Mouse (Mus musculus) urinary bladder, postnatal 4 days (tissue): ENCODE measurements around the gene Gng2.
A peak's percentile ranks its signal among the peaks of the same experiment; 100 is the strongest.

Experiments
- DNase-seq, 2 experiments: peaks; one replicate each; pipeline ENCODE4 v3.0.0; 2021 to 2022; ENCODE audit warnings: low spot score in 2 of 2

The Gng2 gene

DNA sequence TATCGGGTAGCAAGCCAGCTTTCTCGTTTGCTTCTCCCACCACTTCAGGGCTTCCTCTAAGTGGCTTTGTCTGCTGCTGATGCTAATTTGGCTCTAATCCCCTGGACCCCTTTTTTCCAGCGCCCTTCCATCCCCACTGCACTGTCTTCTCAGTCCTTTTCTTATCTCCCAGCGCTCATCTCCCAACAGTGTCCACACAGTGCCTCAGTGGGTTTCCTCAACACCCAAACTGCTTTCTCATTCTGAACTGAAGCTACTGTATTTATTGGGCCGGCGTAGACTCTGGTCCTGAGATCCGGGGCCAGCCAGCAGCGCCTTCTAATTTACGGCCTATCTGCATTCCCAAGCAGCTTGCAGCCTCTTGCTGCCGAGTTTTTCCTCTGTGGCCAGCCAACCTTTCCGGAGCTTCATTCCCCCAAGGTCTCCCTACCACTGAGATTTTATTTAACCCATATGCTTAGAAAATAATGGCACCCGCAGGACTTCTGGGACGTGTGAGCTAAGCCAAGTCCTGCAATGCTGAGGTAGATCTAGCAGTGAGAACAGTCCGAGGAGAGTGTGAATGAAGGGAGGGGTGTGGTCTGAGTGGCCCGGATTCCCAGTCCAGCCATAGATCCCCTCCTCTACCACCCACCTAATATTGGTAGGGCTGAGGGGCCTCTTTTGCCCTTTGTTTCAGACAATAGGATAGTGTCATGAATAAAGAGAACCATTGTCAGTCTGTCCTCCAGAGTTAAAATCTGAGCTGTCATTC, at the start of gene Gng2:
TSS of gene Gng2 (minus strand) at position 357 of the 754 bp plus-strand sequence.
- no peak for DNase-seq

DNA sequence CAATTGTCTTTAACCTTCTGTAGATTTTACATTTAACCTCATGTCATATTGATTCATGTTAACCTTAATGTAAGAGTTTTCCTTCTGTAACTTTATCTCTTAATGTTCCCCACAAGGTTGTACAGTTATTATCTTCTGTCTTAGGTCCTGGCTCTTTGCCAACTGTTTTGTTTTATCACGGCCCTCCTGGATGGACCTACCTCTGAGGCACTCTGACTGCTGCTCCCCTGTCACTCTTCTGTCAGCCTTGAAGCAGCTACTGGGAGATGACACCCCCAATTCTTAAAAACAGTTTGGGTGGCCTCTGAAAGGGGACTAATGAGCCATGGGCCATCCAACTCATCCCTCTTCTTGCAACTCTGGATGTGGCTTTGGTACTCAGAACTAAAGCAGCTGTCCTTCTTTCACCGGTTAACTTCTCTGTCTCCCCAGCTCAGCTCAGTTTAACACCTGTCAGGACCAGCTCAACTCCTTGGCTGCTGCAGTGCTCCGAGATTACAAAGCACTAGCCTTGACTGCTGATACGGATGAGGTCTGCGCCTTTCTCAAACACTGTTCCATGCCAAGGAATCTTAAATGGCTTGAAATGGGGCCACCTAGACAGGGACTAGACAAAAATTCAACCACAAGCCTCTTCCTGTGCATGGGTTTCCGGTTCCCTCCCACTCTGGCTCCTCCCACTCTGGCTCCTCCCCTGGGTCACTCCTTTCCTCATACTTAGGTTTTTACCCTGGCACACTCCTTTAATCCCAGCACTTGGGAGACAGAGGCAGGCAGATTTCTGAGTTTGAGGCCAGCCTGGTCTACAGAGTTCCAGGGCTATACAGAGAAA, 47.7 kb upstream of the Gng2 start:
- DNase-seq, result no peak

DNA sequence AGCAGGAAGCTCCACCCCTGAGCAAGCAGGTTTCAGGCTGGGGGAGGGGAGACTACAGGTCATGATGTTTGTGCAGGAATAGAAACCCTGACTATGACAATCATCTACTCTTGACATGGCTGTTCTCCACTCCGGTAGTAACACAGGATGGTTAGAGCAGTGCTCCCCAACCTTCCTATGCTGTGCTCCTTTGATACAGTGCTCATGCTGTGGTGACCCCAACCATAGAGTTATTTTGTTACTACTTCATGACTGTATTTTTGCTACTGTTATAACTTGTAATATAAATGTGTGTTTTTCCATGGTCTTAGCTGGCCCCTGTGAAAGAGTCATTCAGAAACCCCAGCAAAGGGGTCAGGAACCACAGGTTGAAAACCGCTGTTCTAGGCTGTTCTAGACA, 46.5 kb upstream of the Gng2 start:
- DNase-seq, result no peak

DNA sequence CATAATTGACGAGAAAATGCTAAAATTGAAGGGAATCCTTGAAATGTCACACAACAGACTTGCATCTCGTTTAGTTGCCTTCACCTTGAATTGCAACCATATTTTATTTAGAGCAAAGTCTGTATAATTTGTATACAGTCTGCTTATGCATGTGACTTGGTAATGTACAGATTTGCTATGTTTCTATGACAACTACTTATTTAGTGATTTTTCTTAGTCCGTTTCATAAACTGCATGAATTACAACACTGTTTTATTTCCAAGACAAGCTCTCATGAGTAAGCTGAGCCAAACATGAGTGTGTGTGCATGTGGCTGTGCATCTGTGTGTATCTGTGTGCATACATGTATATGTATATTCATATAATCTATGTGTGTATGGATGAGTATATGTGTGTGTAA, 42.1 kb upstream of the Gng2 start:
- no peak for DNase-seq

DNA sequence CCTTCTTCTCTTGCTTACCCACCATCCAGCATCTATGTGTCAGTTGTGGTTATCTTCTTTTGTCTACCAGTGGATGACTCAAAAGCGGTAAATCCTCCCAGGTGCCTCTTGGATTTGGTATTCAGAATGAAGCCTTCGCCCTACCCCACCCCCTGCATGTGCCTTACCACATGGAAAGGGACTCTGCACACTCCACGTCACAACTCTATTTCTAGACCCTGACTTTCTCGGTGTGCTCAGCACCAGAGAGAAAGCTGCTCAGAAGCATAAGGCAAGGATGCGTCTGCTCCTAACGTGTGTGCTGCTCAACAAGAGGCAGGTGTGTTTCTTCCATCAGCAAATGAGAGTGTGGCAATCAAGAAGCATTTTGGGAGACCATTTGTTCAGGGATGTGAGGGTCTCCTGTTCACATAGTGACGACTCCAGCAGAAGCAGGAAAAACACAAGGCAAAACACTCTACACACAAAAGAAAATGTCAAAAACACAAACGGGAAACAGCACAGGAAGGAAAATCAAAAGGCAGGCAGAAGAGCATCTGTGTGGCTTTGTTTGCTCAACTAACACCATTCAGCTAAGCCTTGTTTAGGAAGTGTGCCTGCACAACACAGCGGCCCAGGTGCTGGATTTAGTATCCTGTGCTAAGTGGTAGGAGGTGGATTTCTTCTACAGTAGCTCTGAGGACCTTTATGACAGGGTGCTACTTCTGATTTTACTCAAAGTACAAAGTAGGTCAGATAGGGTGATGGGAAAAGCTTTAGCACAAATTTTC, 35.3 kb upstream of the Gng2 start:
- DNase-seq, result no peak

DNA sequence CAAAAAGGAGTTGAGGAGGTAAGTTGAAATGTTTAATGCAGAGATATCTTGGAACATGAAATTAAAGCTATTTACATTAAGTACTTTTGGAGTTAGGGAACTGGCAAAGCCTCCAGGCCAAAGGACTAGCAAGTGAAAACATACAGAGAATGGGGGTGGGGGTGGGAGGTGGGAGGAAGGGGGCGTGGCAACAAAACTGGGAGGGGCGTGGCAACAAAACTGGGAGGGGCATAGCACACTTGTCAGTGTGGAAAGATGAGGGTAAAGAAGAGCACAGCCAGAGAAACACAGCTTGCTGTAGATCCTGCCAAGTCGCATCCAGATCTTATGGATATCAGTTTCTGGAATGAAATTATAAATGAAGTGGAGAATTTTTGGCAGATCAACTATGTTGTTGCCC, 30.0 kb upstream of the Gng2 start:
- DNase-seq, result no peak

DNA sequence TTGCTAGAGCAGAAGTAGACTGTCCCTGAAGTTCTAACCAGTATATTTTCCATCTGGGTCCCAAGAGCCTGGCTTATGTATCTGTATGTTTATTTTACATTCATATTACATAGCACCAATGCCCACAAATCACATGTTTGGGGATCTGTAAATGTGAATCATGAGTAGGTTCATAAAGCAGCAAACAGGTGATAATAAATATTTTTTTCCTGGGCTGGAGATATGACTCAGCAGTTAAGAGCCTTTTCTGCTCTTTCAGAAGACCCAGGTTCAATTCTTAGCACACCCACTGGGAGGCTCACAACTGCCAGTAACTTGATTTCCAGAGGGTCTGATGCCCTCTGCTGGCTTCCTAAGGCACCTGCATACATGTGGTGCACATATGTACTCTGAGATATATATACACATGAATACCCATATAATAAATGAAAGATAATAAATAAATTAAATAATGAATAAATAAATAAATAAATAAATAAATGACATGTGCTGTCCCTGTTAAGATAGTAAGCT, 27.4 kb upstream of the Gng2 start:
- DNase-seq, result no peak

DNA sequence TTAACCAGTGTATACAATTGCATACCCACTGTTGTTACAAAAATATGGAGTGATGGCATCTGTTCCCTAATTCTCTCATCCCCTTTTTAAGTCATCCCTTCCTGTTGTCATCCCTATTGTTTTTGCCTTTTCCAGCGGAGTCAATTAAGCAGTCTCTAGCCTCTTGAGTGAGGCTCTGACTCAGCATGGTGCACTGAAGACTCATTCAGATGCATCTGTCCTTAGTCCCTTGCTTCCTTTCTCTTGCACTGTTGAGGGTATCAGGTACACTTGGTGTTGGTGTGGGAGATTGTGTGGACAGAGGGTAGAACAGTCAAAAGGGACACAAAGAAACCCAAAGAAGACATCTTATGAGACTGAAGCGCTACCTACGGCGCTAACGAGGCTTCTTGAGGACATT, 19.4 kb upstream of the Gng2 start:
- no peak for DNase-seq

DNA sequence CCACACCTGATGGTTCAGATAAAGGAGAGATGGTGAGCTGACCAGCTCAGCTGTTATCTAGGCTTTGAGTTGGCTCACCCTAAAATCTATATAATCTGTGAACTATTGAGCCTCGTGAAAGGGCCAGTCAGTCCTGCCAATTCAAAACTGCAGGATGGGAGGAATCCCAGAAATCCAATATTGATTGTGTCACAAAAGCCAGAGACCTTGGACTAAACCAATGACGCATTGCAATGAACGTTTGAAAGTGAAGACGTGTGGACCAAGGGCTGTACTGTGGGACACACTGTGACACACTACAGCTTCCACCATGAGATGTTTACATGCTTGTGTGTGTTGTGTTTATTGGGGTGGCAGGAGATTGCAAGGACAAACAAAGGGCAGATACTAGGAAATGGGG, 18.5 kb upstream of the Gng2 start:
- DNase-seq, result no peak

DNA sequence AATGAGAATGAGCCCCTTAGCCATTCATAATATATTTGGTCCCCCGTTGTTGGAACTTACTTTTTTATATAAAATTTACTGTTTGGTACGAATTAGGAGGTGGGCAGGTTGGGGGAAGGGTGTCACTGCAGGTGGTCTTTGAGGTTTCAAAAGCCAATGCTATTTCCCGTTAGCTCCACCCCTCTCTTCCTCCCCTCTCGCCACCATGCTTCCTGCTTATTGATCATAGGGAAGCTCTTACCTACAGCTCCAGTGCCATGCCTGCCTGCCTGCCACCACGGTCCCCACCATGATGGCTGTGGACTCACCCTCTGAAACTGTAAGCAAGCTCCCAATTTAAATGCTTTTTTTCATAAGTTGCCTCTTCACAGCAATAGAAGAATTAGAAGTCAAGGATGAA, 16.6 kb upstream of the Gng2 start:
- no peak for DNase-seq

DNA sequence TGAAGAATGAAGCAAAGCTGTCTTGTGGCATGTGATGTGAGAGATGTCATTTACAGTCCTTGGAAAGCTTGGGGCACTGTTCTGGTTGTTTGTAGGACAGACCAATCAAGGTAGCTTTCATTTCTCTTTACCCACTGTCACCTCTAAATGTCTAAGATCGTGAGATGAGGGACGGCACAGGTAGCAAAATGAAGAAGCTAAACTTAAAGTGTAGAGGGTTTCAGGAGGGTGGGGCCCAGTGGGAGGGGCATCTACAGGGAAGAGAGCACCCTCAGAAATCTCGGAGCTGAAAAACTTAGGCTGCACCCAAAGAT, 16.1 kb upstream of the Gng2 start:
- DNase-seq, result no peak

DNA sequence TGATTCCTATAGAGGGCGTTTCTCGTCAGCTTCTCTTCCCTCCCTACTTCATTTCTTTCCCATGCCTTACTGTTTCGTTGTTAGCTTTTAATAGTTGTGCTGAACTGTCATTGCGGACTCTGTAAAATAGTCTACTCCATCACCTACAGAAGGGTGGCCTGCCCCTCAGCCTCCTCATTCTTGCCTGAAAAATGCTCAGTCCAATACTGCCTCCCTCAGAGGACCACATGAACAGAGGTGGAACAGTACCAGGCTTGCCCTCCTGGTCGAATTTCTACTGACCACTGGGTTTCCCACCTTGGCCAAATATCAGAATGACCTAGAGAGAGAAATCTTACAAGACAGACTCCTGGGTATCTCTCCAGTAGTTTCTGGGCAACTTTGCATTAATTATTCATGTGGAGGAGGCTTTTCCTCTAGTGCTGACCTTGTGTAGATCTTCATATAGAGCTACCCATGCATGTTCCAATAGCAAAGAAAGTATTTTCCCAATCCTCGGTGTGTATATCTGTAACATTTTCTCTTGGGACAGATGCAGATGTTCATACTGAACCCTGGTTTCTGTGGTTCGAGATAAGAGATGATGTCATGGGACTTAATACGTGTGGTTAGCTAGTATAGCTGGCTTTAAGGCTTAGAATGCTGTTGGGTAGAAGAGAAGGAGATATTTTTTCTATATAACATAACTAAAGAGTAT, 15.6 kb upstream of the Gng2 start:
- no peak for DNase-seq

DNA sequence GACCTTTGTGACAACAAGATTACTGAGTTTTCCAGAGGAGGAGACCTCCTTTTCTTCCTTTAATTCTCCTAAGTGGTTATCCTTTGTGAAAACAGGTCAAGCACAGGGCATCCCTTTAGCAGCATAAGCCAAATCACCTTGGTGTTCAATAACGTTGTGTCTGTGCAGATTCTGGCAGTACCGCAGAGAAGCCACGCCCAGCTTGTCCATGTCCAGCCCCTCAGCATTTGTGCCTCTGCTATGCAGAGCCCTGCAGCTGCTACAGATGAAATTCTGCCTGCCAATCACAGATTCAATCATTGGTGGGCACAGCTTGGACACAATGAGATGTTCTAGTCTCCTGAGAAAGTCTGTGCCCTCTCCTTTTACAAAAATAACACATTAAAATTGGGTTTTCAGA, 14.4 kb upstream of the Gng2 start:
- no peak for DNase-seq

DNA sequence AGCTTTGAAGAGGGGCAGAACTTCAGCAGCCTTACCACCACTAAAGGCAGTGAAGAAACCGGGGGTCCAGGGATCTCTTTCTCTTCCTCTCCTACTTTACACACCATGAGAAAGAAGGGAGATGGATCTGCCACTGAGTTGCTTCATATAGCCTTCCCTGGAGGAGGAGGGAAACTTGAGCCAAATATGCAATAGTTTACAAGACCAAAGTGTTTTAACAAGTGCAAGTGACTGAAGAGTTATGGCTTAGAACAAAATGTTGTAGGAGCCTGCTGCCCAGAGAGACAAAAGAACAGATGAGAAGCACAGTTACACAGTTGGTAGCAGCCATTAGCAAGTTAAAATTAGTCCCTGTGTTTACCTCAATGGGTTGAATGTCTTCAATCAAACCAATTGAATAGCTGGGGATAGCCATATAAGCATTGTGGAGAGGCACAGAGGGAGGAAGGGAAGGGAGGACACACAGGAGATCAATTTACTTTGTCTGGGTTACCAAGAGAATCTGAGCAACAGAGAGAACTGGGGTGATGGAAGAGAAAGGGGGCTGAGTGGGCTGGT, 13.1 kb upstream of the Gng2 start:
- DNase-seq, result no peak

DNA sequence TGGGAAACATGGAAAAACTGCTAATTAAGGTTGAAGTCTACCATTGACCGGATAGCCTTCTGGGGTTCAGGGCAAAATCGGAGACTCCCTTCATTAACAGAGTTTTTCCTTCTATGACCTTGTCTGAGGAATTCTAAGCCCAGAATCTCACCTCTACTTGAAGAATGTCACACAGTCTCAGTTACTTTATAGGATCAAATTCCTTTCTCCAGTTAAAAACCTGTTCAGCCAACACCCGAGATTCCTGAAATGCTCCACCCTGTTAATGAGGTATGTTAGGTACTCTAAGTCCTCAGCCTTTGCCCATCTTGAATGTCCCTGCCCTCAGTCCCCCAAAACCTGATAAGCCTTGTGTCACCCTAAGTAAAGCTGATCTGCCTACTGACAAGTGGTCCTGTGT, 11.0 kb upstream of the Gng2 start:
- no peak for DNase-seq

DNA sequence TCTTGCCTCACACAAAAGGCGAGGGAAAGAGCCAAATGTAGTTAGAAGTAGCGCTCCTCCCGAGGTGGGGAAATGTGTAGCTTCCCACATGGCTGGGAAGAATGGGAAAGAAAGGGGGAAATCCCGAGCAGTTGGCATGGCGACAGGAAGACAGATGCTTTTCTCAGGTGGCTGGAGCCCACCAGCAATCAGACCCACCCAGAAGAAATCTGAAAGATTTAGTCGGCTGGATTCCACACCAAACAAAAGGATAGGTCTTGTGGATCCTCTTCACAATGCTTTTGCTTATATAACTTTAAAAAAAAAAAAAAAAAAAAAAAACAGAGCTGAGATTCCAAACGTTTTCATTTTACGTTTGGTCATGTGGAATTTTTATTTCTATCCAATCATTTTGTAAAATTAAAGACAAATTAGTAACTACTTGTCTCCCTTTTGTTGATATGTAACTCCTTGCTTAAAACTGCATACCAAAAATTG, 10.0 kb upstream of the Gng2 start:
- no peak for DNase-seq

DNA sequence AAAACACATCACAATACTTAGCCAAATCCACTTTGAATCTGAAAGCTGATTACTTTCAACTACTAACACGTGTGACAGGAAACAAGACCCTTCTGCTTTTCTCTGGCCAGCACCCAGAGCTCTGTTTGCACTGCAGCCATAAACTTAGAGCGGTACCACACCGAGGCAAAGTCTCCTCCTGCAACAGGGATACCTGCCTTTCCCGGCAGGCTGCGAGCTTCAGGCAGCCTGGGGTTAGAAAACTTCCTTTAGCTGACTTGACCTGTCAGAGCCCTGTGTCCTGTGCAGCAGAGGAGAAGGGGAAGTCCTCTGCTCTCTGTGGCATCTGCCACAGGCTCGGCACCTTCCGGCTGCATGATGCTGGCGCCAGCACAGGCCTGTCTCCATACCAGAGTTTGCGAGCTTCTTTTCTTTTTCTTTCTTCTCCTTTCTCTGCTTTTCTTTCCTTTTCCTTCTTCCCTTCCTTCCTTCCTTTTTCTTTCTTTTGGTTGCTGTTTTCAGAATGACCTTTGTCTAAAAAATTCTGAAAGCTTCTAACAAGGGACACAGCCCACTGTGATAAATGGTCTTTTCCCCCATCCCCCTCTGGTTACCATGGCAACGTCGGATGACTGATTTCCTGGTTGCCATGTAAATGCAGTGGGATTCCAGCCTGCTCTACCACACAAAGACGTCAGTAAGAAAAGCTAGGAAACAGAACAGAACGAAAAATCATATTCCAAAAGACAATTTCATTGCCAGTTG, 9.4 kb upstream of the Gng2 start:
- DNase-seq, result peak in 1 of 2 experiments; percentile 23

DNA sequence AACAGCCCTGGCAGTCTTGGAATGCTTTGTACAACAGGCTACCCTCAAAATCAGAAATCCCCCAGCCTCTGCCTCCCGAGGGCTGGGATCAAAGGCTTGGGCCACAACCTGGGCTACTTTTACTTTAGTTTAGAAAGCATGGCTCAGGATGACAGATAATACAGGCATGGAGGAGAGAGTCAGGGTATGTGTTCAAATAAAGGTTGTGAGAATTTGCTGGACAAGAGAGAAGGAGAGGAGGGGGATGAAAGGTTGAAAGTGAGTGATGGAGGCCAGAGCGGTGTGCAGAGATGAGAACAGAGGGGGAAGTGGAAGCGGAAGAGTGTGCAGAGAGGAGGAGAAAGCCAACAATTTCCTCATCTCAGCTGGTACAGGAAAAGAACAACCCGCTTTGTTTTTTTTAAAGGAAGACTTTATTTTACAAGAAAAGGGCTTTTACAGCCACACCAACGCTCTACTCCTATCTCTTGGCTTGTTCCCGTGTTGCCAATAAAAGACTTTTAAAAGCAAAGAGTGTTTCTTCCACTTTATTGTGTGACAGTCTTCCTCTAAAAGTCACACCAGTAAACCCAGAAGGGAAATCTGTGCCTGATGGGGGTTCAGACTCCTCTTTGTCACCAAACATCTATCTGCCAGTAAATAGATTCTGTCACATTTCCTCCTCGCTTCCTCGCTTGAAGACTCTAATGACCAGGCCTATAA, 8.6 kb upstream of the Gng2 start:
- no peak for DNase-seq

DNA sequence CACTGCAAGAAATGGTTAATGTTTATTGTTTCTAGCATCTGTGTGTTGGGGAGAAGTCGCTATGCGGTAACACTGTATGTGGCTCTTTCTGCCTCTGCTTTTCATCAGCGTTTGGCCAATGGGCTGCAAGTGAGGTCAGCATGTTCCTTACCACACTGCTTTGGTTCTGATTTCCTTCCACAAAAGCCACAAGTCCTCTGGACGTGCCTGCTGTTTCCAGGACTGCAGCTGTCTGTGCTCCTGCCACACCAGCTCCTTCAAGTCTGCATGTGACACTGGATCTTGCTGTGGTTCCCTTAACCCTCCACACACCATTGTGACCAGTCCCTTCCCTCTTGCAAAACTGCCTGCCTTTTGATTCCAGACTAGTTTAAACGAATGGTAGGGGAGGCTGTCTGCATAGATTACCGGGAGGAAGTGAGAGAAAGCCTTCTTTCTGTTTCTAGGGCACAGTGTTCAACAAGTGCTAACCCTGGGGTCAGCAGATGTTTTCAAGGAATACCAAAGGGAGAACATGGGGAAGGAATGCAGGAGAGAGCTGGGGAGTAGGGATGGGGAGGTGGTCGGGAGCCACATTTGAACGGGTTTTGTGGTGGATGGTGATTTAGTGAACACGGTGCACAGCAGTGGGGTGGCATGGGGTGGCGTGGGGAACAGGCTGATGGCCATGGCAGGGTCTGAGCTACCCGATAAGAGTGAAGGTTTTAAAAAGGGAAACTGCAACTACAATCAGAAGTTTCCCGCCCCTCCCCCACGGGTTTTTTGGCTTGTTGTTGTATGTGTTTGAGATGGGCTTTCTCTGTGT, 7.9 kb upstream of the Gng2 start:
- DNase-seq, result peak in 1 of 2 experiments; percentile 28
